Mouse (Mus musculus): ENCODE measurements around the gene A530084C06Rik.
A peak's percentile ranks its signal among the peaks of the same experiment; 100 is the strongest.

A530084C06Rik gene

DNA sequence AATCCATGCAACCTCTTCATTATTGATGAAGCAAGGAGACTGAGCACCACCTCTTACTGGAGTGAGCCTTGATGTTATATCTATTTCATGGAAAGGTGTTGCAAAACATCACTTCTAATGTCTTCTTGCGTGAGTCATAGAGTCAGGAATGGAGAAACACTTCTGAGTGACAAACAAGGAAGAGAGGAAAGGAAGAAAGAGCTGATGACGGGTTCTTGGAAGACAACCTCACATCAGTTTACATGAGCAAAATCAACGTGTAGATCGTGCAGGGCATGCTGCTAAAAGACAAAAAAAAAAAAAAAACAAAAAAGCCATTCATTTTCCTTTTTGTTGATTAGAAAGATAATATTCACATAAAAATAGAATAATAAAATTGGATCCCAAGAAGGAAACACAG lies 24.4 kb downstream of the A530084C06Rik start:
- no peak for DNase-seq

DNA sequence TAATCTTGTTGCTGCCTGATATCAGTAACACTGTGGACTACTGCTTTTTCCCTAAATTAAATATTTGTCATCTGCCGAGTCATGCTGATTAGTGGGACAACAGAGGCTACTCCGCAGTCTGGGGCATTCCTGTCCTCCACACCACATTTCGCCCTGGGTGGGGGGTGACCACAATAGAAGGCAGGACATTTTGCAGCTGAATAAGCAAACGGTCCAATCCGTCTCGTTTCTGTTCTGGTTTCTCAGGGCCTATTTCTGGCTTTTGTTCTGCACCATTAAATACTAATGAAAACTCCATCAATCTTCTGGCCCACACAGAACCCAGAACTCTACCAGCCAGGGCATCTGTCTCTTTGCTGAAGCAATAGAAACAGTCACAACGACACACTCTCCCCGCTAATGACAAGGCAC lies 27.5 kb downstream of the A530084C06Rik start:
- no peak for DNase-seq

DNA sequence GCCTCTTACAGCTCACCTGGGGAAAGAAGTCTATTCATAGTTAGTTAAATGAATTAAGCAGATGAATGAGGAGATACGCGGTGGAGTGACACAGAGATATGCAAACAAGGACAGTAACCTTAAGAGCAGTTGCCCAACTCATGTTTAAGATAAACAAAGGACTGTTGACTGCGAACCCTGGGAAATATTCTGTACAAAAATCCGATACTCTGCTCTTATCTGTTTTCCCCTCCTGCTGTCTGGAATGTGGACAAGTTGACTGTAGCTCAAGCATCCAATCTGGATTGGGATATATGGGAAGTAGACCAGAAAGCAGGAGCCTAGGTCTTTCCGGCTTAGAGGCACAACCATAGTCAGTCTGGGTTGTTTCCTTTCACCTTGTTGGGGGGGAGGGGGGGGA lies 27.9 kb downstream of the A530084C06Rik start:
- DNase-seq, result no peak

DNA sequence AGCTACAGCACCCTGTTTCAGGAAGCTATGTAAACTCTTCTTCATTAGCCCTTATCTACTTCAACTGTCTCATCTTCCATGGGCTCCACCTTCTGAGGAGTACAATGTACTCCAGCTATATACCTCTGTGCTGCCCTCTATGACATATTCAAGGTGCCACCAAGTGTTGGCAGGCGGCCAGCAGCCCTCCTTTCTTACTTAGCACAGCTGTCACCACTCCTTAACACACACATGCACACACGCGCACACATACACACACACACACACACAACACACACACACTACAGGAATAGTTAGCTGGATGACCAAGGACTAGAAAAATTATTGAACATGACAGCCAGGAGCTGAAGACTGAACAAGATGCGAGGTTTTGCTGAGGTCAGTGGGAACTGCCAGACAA lies 34.2 kb downstream of the A530084C06Rik start:
- DNase-seq, result no peak

DNA sequence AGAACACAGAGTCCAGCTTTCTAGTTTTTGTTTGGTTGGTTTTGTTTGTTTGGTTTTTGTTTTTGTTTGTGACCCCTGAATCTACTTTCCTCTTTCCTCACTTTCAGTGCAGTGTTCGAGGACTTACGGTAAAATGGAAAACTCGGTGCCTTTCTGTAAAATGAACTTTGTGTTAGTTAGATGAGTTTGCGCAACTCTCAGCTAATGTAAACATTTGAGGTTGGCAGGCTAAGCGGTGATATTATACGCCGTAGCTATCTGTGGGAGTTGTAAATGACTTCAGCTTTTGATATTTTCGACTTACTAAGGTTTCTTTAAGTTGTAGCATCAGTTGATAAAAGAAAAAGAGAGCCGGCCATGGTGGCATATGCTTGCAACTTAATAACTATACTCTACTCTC lies 40.2 kb downstream of the A530084C06Rik start:
- no peak for DNase-seq

DNA sequence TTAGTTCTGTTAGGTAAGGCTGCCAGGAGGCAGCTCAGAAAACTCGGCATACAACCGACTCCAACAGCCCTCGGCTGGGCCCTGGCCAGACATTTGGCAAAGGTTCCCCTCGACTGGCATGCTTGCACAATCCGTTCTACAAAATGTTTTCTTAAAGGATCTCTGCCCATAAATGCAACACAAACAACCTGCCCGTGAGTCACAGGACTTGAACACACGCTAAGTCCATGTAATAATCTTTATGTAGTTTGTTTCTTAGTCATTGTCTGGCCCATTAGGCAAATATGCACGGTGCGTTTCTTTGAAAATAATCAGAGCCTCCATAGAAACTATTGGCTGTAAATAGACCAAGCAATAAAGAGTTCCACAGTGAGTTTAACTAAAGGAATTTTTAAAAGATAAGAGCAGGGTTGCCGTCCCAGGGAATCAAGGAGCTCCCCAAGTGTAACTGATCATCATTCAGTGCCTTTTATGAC lies 40.7 kb downstream of the A530084C06Rik start:
- DNase-seq, result peak; percentile 8

DNA sequence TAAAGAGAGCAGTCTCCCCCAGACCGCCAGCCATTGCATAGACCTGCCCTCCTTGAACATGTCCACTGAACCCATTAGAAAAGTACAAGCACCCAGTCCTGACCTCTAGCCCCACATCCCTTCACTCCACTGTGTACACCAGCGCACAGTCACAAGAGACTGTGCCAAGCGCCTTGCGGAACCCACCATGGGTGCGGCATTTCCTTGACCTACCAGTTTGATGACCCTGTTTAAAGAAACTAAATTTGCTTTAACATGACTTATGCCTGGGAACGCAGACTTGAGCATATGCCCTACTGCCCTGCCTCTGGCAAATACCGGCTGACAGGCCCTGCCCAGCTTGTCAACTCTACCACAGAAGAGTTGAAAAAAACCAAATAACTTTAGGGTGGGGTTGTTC lies 43.9 kb downstream of the A530084C06Rik start:
- DNase-seq, result no peak

DNA sequence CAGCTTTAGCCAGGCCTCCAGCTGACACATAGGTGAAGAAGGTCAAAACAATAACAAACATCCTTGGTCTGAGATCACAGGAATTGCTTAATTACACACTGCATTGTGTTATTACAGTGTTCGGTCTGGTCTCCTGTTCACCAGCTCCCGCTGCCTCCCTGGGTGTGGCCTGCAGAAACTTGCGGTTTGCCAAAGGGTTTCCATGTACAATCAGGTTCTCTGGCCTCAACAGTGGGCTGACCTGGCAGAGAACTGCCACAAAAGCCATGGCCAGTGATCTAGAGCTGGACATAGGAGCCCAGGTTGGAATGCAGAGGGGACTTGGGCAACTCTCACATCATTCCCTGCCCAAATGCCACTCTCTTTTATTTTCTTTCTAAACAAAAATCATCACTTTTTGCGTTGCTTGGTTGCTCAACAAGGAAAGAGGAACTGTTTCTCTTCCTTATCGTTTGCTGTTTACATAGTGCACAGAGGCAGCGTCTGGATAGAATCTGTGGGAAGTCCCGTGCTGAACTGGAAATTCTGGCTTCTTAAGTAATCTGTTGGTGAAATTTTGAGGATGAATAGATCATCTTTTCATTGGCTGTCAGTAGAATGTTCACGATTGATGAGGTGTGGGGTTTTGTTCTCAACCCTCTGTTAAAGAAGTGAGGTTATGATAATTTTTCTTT lies 52.5 kb downstream of the A530084C06Rik start:
- DNase-seq, result no peak

All from cerebellum, adult 11-12 months (tissue).